Mouse (Mus musculus): Measurements from ENCODE around the gene Oas1h.
"Not testable (repeated sequence)": the region's sequence is repeated elsewhere in the genome, so short reads cannot be mapped to it uniquely, and the experiment has no call there.

Oas1h gene

DNA sequence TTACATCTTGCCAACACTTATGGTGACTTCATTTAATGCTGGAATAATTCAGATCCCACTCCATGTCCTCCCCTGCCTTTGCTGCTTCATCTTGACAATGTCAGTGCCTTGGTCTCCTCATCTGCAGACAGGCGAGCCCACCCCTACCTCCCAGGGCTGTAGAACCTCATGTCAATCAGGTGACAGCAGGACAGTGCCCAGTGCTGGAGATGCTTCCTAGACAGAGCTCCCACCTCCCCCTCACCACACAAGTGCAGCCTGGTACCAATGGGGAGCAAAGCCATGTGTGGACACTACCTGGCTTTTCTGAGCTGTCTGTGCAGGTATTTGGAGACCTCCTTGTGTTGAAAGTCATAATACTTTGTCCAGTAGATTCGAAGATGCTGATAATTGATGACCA, 17.6 kb downstream of the Oas1h start:
- not testable (repeated sequence) for ATAC-seq (ENCODE audit: insufficient number of reproducible peaks, low FRiP score, low TSS enrichment)

- not testable (repeated sequence) for ATAC-seq (ENCODE audit: insufficient number of reproducible peaks, low FRiP score, low TSS enrichment)
These were observed 20.5 kb downstream of the Oas1h start for GRCm38 (mm10) chr5:120881681-120882080.

DNA sequence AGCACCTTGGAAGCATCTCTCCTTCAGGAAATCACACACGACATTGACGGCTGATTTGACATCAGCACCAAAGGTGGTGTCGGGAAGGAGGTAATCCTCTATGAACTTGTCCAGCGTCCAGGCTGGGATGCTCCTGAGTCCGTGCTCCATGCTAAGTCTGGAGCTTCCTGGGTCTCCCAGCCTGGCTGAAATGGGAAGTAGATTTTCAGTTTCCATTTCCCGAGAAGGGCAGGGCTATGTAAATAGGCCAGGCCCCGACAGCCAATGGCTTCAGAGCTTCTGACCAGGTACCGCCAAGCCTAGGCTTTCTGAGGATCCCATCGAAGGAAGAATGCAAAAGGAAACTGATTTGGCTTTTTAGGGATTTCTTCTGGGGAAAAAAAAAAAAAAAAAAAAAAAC, 26.2 kb downstream of the Oas1h start, which contains the start of gene Oas1g:
Gene Oas1g (minus strand): TSS at position 201 of the 400 bp plus-strand sequence.
- not testable (repeated sequence) for ATAC-seq (ENCODE audit: insufficient number of reproducible peaks, low FRiP score, low TSS enrichment)

DNA sequence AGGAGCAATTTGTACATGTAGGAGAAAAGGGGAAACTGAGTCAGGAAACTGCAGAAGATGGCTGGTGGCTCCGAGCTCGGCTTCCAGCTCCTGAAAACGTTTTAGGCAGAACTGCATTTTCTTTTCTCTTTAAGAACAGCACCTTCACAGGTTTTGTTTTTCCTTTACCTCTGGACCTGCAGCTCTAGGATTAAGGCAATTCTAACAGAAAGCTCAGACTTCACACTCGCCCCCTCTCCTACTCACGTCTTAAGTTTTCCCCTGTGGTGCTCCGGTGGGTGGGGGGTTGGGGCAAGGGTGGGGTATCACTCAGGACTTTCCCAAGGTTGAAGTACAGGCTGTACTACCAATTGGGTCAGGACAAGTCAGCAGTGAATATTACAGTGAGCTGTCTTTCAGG, 26.6 kb downstream of the Oas1h start:
- ATAC-seq (ENCODE audit: insufficient number of reproducible peaks, low FRiP score, low TSS enrichment), result no peak

DNA sequence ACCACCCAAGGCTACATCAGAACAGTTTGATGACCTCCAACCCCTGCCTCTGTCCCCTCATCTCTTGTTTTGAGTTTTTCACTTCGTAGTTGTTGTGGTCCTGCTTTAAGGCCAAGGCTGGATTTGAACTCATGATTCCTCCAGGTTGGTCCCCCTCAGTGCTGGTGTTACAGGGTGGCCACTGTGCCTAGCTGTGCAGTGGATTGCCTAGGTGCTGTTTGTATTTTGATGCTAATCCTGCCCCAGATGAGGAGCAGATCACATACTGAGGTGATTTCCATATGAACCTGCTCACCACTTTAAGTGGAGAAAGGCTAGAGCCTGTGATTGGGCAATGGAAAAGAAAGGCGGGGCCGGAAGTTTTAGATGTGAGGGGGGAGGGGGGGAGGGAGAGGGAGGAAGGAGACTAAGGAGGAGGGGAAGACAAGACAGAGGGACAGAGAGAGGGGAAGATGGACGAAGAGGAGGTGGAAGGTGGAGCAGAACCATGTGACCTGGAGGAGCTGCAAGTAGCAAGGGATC, 27.1 kb downstream of the Oas1h start:
- not testable (repeated sequence) for ATAC-seq (ENCODE audit: insufficient number of reproducible peaks, low FRiP score, low TSS enrichment)

- no peak for ATAC-seq (ENCODE audit: insufficient number of reproducible peaks, low FRiP score, low TSS enrichment)
These were observed 28.8 kb downstream of the Oas1h start for GRCm38 (mm10) chr5:120890026-120890425.

DNA sequence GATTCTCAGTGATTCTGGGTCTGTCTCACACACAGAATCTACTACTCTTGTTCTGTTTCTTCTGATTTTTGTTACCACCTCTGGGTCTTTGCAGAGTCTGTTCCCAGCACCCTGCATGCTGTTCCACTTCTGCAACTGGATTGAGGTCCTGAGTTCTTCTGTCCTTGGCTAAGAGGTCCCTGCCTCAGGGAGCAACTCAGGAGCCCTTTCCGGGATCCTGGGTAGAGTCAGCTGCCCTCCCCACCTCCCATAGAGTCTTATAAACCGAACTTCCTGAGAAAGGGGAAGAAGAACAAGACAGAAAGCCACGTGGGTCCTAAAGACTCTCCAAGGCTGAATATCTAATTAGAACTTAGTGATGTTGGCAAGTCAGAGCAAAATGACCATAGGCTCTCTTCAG, 29.8 kb downstream of the Oas1h start:
- no peak for ATAC-seq (ENCODE audit: insufficient number of reproducible peaks, low FRiP score, low TSS enrichment)

DNA sequence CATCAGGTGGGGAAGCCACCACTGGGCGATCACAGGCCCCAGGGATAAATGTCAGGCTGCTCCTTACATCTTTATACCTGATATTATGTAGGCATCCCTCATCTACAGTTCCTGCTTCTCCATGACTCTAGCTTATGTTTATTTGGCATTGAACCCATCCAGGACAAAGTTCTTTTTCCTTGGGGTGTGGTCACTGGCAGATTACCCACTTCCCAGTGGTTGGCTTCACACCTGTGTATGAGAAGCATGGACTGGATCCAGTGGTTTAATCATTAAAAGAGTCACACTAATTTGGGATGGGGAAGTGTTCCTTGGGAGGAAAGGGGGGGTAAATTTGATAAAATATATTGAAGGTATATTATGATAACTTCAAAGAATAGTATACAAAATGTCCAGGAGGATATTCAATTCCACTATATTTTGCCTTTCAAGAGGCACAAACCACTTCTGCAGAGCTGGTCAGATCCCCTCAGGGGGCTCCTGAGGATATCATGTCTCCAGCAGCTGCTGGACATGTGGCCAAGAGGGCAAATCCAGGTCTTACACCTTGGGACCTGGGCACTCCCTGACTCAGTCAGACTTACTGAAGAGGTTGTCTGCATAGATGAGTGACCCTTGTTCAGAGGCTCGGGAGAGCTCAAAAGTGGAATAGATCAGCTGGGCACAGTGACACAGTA, 30.5 kb downstream of the Oas1h start:
- ATAC-seq (ENCODE audit: insufficient number of reproducible peaks, low FRiP score, low TSS enrichment), result not testable (repeated sequence)

GRCm38 (mm10) chr5:120892243-120892660, 31.0 kb downstream of the Oas1h start:
- no peak for ATAC-seq (ENCODE audit: insufficient number of reproducible peaks, low FRiP score, low TSS enrichment)

DNA sequence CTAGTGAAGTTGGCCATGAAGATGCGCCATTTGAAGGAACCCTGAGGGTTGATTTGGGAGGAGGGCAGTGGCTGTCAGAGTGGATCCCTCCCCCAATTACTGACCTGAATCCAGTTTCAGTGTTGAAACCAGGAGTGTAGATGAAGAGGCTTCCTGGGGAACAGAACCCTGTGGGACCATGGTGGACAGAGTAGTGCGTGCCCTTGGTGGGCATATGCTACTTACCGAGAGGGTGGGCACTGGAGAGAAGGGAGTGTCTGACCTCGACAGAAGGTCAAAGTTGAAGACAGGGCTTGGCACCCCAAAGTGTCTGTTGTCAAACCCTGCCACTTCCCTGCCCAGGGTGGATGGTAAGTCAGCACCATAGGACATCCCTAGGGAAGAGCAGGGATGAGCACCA, 32.6 kb downstream of the Oas1h start:
- ATAC-seq (ENCODE audit: insufficient number of reproducible peaks, low FRiP score, low TSS enrichment), result not testable (repeated sequence)

DNA sequence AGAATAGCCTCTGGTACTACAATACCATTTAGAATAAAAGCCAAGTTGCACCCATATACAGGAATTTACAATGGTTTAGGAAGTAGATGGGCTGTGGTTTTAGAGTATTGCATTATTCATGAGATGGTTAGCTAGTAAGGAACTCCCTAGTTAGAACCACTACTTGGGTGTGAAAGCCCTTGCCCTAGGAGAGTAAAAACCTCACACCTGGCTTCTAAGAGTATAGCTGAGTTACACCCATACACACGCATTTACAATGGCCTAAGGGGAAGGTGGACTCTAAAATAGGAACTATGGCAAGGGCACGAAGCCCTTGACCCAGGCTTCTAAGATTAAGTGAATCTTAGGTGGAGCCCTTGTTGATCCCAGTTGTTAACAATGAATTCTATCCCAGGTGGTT, 33.5 kb downstream of the Oas1h start:
- ATAC-seq (ENCODE audit: insufficient number of reproducible peaks, low FRiP score, low TSS enrichment), result not testable (repeated sequence)

- no peak for ATAC-seq (ENCODE audit: insufficient number of reproducible peaks, low FRiP score, low TSS enrichment)
These were observed 34.1 kb downstream of the Oas1h start for GRCm38 (mm10) chr5:120895231-120895900.

DNA sequence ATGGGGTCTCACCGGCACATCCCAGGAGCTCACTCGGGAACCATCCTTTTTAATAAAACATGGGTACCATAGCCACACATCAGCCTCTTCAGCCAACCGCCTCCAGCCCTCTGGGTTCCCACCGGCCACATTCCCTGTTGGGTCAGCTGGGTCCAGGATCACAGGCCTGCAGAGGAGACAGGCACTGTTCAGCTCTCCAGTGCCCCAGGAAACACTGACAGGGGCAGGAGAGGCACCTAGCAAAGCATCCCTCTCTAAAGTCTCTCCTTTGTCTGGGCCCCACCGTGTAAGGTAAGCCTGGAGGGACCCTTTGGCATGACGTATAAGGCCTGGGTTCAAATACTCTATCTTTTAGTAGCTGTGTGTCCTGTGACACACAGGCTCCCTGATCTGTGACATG, 37.1 kb downstream of the Oas1h start:
- ATAC-seq (ENCODE audit: insufficient number of reproducible peaks, low FRiP score, low TSS enrichment), result no peak

GRCm38 (mm10) chr5:120898726-120899125, 37.5 kb downstream of the Oas1h start:
- no peak for ATAC-seq (ENCODE audit: insufficient number of reproducible peaks, low FRiP score, low TSS enrichment)

DNA sequence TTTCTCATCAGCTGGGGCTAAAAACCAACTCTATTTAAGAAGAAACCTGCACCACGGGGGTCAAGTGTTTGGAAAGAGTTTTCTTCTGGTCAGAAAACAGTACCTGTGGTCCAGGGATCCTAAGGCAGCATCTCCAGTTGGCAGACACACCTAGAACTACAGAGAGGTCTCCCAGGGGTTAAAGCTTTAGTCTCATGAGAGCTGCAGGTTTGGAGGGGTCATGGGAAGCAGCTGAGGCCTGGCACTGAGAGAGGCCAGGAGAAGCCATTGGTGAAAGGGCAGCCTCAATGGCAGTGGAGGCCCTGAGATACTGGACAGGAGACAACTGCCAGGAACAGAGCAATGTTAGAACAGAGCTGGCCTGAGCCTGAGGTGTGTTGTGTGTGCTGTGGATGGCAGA, 39.4 kb downstream of the Oas1h start:
- no peak for ATAC-seq (ENCODE audit: insufficient number of reproducible peaks, low FRiP score, low TSS enrichment)

DNA sequence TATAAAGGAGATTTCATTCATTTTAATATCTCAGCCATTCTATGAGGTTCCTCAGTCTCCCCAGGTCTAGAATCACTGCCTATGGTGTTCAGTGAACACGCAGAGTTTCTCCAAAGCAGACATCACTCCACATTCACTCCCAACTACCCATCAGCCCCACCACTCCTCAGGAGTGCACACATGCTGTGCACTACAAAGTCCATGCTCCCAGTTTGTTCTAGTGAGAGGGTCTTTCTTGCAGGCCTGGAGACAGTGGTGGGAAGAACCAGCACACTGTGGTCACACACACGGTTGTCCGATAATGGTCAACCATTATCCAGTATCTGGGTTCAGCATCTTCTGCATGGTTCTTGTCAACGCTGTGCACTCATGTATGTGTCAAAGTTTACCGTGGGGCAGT, 40.8 kb downstream of the Oas1h start:
- no peak for ATAC-seq (ENCODE audit: insufficient number of reproducible peaks, low FRiP score, low TSS enrichment)

DNA sequence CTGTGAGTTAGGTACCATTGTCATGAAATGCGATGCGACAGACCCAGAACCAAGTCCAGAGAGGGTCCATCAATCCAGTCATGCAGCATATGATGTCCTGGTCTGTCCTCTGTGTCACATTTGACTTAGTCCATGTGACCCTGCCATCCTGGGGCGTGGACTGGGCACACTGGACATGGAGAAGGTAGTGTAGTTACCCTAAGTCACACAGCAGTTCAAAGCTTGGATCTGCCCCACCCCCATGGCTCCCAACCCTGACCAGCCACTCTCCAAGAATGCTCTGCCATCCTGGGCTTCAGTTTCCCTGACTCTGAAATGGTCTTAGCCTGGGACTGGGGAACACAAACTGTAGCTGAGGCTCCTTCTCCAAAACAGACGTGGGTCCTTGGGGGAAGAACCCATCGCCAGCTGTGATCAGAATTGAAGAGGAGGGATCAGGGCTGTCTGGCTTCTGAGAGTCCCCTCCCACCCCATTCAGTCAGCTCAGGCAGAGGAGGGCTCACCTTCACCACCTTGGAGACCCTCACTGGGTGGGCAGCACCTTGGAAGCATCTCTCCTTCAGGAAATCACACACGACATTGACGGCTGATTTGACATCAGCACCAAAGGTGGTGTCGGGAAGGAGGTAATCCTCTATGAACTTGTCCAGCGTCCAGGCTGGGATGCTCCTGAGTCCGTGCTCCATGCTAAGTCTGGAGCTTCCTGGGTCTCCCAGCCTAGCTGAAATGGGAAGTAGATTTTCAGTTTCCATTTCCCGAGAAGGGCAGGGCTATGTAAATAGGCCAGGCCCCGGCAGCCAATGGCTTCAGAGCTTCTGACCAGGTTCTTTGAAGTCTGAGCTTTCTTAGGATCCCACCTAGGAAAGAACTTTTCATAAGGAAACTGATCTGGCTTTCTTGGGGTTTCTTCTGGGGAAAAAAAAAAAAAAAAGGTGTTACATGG, 45.8 kb downstream of the Oas1h start, which contains the start of gene Oas1a:
Gene Oas1a (minus strand): TSS at position 731 of the 943 bp plus-strand sequence.
- not testable (repeated sequence) for ATAC-seq (ENCODE audit: insufficient number of reproducible peaks, low FRiP score, low TSS enrichment)

GRCm38 (mm10) chr5:120908196-120908920, 47.1 kb downstream of the Oas1h start:
- ATAC-seq (ENCODE audit: insufficient number of reproducible peaks, low FRiP score, low TSS enrichment), result no peak

GRCm38 (mm10) chr5:120914204-120914603, 53.0 kb downstream of the Oas1h start, which contains the start of gene Oas1d:
TSS of gene Oas1d (plus strand) at chr5:120914536.
- not testable (repeated sequence) for ATAC-seq (ENCODE audit: insufficient number of reproducible peaks, low FRiP score, low TSS enrichment)

Data from cerebellum, adult (tissue).